Mouse (Mus musculus) forebrain, postnatal 0 days (tissue): ENCODE results near the gene Tnfaip8l1. TPM values are rescaled to one million over a fixed set of nuclear protein-coding genes. Genes with fewer than 3 reads are reported as not detected.
A peak's percentile ranks its signal among the peaks of the same experiment; 100 is the strongest.

Experiments
- ATAC-seq: fragments of 200-750 bp; cut with Nextera tagmentation; 2 replicates; pipeline ENCODE4 v1.8.0; 2017; ENCODE audit warnings: mild to moderate bottlenecking, moderate library complexity
- DNase-seq: peaks from one replicate; pipeline ENCODE4 v3.0.0-alpha.2; 2015
- H3K27ac ChIP-seq: fragments of 300-500 bp; sonication (generic); 2 replicates; pipeline ENCODE4 v1.5.1; 2014; ENCODE audit warnings: low read depth, mild to moderate bottlenecking, antibody characterized with exemption, low read length, moderate library complexity, mixed read lengths
- H3K27me3 ChIP-seq: fragments of 300-500 bp; sonication (generic); 2 replicates; pipeline ENCODE4 v1.6.1; 2014; ENCODE audit warnings: mild to moderate bottlenecking, low read length, mixed read lengths; ENCODE audit not compliant: insufficient read depth
- H3K36me3 ChIP-seq: fragments of 300-500 bp; sonication (generic); 2 replicates; pipeline ENCODE4 v1.6.1; 2014; ENCODE audit warnings: mild to moderate bottlenecking, moderate library complexity; ENCODE audit not compliant: insufficient read depth
- H3K4me1 ChIP-seq: fragments of 300-500 bp; sonication (generic); 2 replicates; pipeline ENCODE4 v1.6.1; 2014; ENCODE audit warnings: antibody characterized with exemption; ENCODE audit not compliant: insufficient read depth
- H3K4me2 ChIP-seq: fragments of 300-500 bp; sonication (generic); 2 replicates; pipeline ENCODE4 v1.6.1; 2014; ENCODE audit warnings: low read depth, mild to moderate bottlenecking, moderate library complexity
- H3K4me3 ChIP-seq: fragments of 300-500 bp; sonication (generic); 2 replicates; pipeline ENCODE4 v1.5.1; 2014; ENCODE audit warnings: low read depth, low read length, mixed read lengths
- H3K9ac ChIP-seq: fragments of 300-500 bp; sonication (generic); 2 replicates; pipeline ENCODE4 v1.6.1; 2014; ENCODE audit warnings: mild to moderate bottlenecking
- H3K9me3 ChIP-seq: fragments of 300-500 bp; sonication (generic); 2 replicates; pipeline ENCODE4 v1.6.1; 2016; ENCODE audit warnings: low read length
- CTCF ChIP-seq: sonication (generic); IDR thresholded peaks from 2 replicates; pipeline ENCODE4 v1.5.1; 2016; ENCODE audit warnings: antibody characterized with exemption, control low read depth, low read depth
- WGBS: fragments of 180-500 bp; shearing (Covaris S2); extraction: QIAGEN DNeasy Blood & Tissue Kit; methylation state at CpG from one replicate; pipeline ENCODE4 v1.1.7; 2014; 5-methylcytosine and 5-hydroxymethylcytosine counted together
- polyA plus RNA-seq: library from polyadenylated mRNA; unstranded; fragments of >200 nt; fragmentation: Nextera tagmentation; extraction: Ambion mirVana; gene quantifications from 2 replicates; pipeline ENCODE4 v1.2.1, GENCODE M21; 2015
- total RNA-seq: library from RNA; depleted of rRNA; stranded (reverse); fragments of >200 nt; gene quantifications from 2 replicates; pipeline ENCODE4 v1.2.3, GENCODE M21; 2014

Gene Tnfaip8l1
- total and polyA plus RNA-seq, 2 experiments from 2014 or later: 8.6 to 11.0 TPM

GRCm38 (mm10) chr17:56207963-56208530 is 45.8 kb downstream of the Tnfaip8l1 start:
- Histone ChIP-seq H3K27me3 (no peaks in the 10 kb centered on the region), H3K27ac (no peak overlapping the region), H3K9ac (no peak overlapping the region), H3K4me1 (no peaks in the 10 kb centered on the region), H3K36me3 (peaks cover 91% of the 10 kb centered on the region), H3K9me3 (no peaks in the 10 kb centered on the region), H3K4me3 (no peak overlapping the region), H3K4me2 (no peak overlapping the region)
- DNase-seq: no peak
- no peak for TF ChIP-seq CTCF
- WGBS: 95% methylated on average over 9 of the region's 9 CpGs
- no peak for ATAC-seq

- H3K4me2 ChIP-seq: no peak overlapping the region
- no peaks in the 10 kb centered on the region for H3K9me3 ChIP-seq
- no peaks in the 10 kb centered on the region for H3K4me1 ChIP-seq
- no peak overlapping the region for H3K4me3 ChIP-seq
- no peaks in the 10 kb centered on the region for H3K27me3 ChIP-seq
- DNase-seq (no peak), ATAC-seq (no peak)
- no peak overlapping the region for H3K9ac ChIP-seq
- no peak overlapping the region for H3K27ac ChIP-seq
- H3K36me3 ChIP-seq: peaks cover 83% of the 10 kb centered on the region
- TF ChIP-seq CTCF: no peak
- 85% methylated on average over 3 of the region's 3 CpGs for WGBS
Measured at GRCm38 (mm10) chr17:56208821-56209220, 46.5 kb downstream of the Tnfaip8l1 start.

- Histone ChIP-seq H3K4me3 (no peak overlapping the region), H3K9me3 (no peaks in the 10 kb centered on the region), H3K9ac (no peak overlapping the region), H3K36me3 (peaks cover 61% of the 10 kb centered on the region), H3K4me2 (no peak overlapping the region), H3K27me3 (no peaks in the 10 kb centered on the region), H3K27ac (no peak overlapping the region), H3K4me1 (no peaks in the 10 kb centered on the region)
- 85% methylated on average over 2 of the region's 2 CpGs for WGBS
- DNase-seq (no peak), ATAC-seq (no peak)
- no peak for TF ChIP-seq CTCF
Measured at GRCm38 (mm10) chr17:56211090-56211489, 48.8 kb downstream of the Tnfaip8l1 start.

- no peak for DNase-seq
- H3K4me3 ChIP-seq: no peak overlapping the region
- H3K27ac ChIP-seq: no peak overlapping the region
- ATAC-seq: no peak
- H3K4me2 ChIP-seq: no peak overlapping the region
- 68% methylated on average over 6 of the region's 6 CpGs for WGBS
- no peaks in the 10 kb centered on the region for H3K27me3 ChIP-seq
- H3K9me3 ChIP-seq: no peaks in the 10 kb centered on the region
- TF ChIP-seq CTCF: no peak
- H3K9ac ChIP-seq: no peak overlapping the region
- H3K4me1 ChIP-seq: peaks cover 11% of the 10 kb centered on the region
- H3K36me3 ChIP-seq: peaks cover 45% of the 10 kb centered on the region
Measured at GRCm38 (mm10) chr17:56212676-56213075, 50.4 kb downstream of the Tnfaip8l1 start.

- WGBS: 58% methylated on average over 1 of the region's 1 CpGs
- Histone ChIP-seq H3K4me3 (no peak overlapping the region), H3K9ac (no peak overlapping the region), H3K9me3 (no peaks in the 10 kb centered on the region), H3K36me3 (peaks cover 31% of the 10 kb centered on the region), H3K4me1 (peaks cover 15% of the 10 kb centered on the region), H3K27me3 (no peaks in the 10 kb centered on the region), H3K4me2 (no peak overlapping the region), H3K27ac (no peak overlapping the region)
- TF ChIP-seq CTCF: no peak
- no peak for ATAC-seq
- no peak for DNase-seq
Measured at GRCm38 (mm10) chr17:56214229-56214628, 52.0 kb downstream of the Tnfaip8l1 start.

GRCm38 (mm10) chr17:56217670-56218069 is 55.4 kb downstream of the Tnfaip8l1 start:
- no peaks in the 10 kb centered on the region for H3K9me3 ChIP-seq
- no peak overlapping the region for H3K27ac ChIP-seq
- H3K36me3 ChIP-seq: no peaks in the 10 kb centered on the region
- peak overlapping the region; percentile 72 for H3K4me3 ChIP-seq
- H3K9ac ChIP-seq: peak overlapping the region; percentile 79
- DNase-seq: no peak
- 66% methylated on average over 13 of the region's 13 CpGs for WGBS
- ATAC-seq: no peak
- H3K27me3 ChIP-seq: no peaks in the 10 kb centered on the region
- H3K4me1 ChIP-seq: peaks cover 15% of the 10 kb centered on the region
- no peak for TF ChIP-seq CTCF
- H3K4me2 ChIP-seq: peak overlapping the region; percentile 91

- 1% methylated on average over 71 of the region's 78 CpGs for WGBS
- ATAC-seq: peak; percentile 99
- DNase-seq: peak; percentile 94
- peak within 1 kb of the TSS; percentile 72 for H3K4me3 ChIP-seq
- H3K36me3 ChIP-seq: no peaks in the 10 kb centered on the region
- H3K9me3 ChIP-seq: no peaks in the 10 kb centered on the region
- peak within 1 kb of the TSS; percentile 91 for H3K4me2 ChIP-seq
- TF ChIP-seq CTCF: peak; percentile 49
- no peaks in the 10 kb centered on the region for H3K27me3 ChIP-seq
- peak within 1 kb of the TSS; percentile 91 for H3K27ac ChIP-seq
- H3K4me1 ChIP-seq: peaks cover 15% of the 10 kb centered on the region
- H3K9ac ChIP-seq: peak within 1 kb of the TSS; percentile 79
Measured at GRCm38 (mm10) chr17:56218377-56219191, 56.3 kb downstream of the Tnfaip8l1 start, which contains the start of gene Dpp9. Dpp9 (minus strand) TSS chr17:56218905.
